Mouse (Mus musculus) cerebellum, adult 2 months (tissue): Measurements from ENCODE around the gene Oaf. TPM values are rescaled to one million over a fixed set of nuclear protein-coding genes. Genes with fewer than 3 reads are reported as not detected.

ENCODE experiments used
- DNase-seq, 2 experiments: peaks; one replicate each; pipeline ENCODE4 v3.0.0; 2021
- H3K27ac ChIP-seq: fragments of 200-500 bp; 2 replicates; pipeline ENCODE4 v1.5.1; 2012; ENCODE audit warnings: low read length, control low read depth, inconsistent platforms; ENCODE audit not compliant: insufficient read depth
- H3K27me3 ChIP-seq: fragments of 200-500 bp; 2 replicates; pipeline ENCODE4 v1.6.1; 2012; ENCODE audit warnings: inconsistent platforms, mild to moderate bottlenecking, low read length, moderate library complexity; ENCODE audit not compliant: control insufficient read depth, insufficient read depth
- H3K4me1 ChIP-seq: fragments of 200-500 bp; 2 replicates; pipeline ENCODE4 v1.6.1; 2011; ENCODE audit warnings: low read length; ENCODE audit not compliant: control insufficient read depth, insufficient read depth
- H3K4me3 ChIP-seq: fragments of 200-500 bp; replicated peaks from 2 replicates; pipeline ENCODE3; 2011; ENCODE audit warnings: mild to moderate bottlenecking, low read depth, low read length, control low read depth; ENCODE audit not compliant: insufficient read depth
- CTCF ChIP-seq: fragments of 200-500 bp; IDR thresholded peaks from 2 replicates; pipeline ENCODE4 v1.5.1; 2011; ENCODE audit warnings: low read depth, mild to moderate bottlenecking, control low read depth, low read length, moderate library complexity, borderline replicate concordance; ENCODE audit not compliant: insufficient read depth
- POLR2A ChIP-seq: fragments of 200-500 bp; IDR thresholded peaks from 2 replicates; pipeline ENCODE4 v1.6.1; 2011; ENCODE audit warnings: low read length, control low read depth, borderline replicate concordance; ENCODE audit not compliant: insufficient read depth
- WGBS: fragments of 180-500 bp; shearing (Covaris S2); methylation state at CpG from one replicate; pipeline ENCODE4 v1.1.7; 2018; 5-methylcytosine and 5-hydroxymethylcytosine counted together
- polyA plus RNA-seq: library from polyadenylated mRNA; depleted of rRNA; stranded (reverse); fragments of >200 nt; gene quantifications from 2 replicates; pipeline ENCODE4 v1.2.3, GENCODE M21; 2012; rRNA removed

The Oaf gene
- polyA plus RNA-seq, 1 experiment: 5.2 TPM

DNA sequence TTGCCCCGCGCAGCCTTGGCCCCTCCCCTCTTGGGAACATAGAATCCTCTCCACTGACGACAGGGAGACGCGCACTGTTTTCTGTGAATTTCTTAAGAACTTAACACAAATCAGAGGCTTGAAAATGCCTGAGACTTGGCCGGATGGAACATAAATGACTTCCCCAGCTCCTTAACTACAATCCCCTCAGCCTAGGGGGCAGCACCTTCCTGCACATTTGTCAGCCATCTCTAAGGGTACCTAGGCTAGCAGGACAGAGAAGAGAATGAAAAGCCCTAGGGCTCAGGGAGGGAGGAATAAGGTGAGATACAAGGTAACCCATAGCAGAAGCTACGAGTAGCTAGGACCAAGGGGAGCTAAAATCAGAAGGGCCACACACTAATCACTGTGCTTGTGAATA, 61.5 kb downstream of the Oaf start:
- no peak overlapping the region for H3K27ac ChIP-seq
- no peaks in the 10 kb centered on the region; the same call in 1 of the 2 replicates for H3K4me1 ChIP-seq
- TF ChIP-seq POLR2A: no peak
- TF ChIP-seq CTCF: no peak
- 69% methylated on average over 7 of the region's 7 CpGs for WGBS
- H3K4me3 ChIP-seq: no peak overlapping the region
- no peaks in the 10 kb centered on the region for H3K27me3 ChIP-seq
- DNase-seq: no peak

Other genes starting within 250 kb of the Oaf start
- 61.0 and 63.7 TPM in 2 replicates for gene Arhgef12, start 132.7 kb downstream of the Oaf start, polyA plus RNA-seq
- gene Tmem136, start 123.3 kb downstream of the Oaf start, polyA plus RNA-seq: 17.4 and 18.3 TPM in 2 replicates
- gene Pou2f3, start 29.5 kb downstream of the Oaf start, polyA plus RNA-seq: 0.07 and 0.10 TPM in 2 replicates
- gene Trim29, start 70.9 kb upstream of the Oaf start, polyA plus RNA-seq: 0.18 and 0.44 TPM in 2 replicates